Mouse (Mus musculus) retina, postnatal 7 days (tissue): ENCODE measurements around the gene Olfr836.
"Not testable (repeated sequence)": the region's sequence is repeated elsewhere in the genome, so short reads cannot be mapped to it uniquely, and the experiment has no call there.

Experiments used
- DNase-seq: peaks from one replicate; pipeline ENCODE4 v3.0.0-alpha.2; 2012; ENCODE audit warnings: low read depth, low spot score

Gene Olfr836

DNA sequence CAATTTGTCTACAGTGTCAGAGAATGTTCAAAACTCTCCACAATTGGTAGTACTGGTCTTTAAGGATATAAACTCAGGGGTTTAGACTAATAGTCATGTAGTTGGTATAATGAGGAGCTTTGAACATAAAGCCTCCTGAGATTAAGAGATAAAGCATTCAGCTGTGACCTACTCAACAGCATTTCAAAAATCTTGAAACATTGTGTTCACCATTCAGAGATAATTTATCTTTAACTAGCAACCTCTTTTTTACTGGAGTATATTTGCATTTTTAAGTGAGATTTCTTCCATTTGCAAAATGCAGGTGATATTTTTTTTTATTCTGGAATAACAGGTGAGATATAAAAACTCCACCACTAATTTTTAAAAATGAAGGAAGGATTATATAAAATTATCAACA, at the start of gene Olfr836:
Gene Olfr836, plus strand, starts transcription at position 301 of the 400 bp plus-strand sequence.
- no peak for DNase-seq

DNA sequence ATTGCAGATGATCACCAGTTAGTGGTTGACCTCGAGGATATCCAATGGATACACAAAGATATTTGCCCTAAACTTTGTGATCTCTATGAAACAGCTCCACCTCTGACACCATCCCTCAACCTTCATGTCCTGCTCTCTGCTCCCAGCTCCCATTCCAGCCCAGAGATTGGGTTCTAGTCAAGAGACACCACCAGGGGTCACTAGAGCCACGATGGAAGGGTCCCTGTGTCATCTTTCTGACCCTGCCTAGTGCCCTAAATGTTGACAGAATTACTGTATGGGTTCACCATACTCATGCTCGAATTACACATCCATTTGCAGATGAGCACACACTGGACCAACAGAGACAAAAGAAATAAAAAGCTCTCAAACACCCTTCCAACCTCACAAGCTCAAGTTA, 35.2 kb upstream of the Olfr836 start:
- DNase-seq = no peak

DNA sequence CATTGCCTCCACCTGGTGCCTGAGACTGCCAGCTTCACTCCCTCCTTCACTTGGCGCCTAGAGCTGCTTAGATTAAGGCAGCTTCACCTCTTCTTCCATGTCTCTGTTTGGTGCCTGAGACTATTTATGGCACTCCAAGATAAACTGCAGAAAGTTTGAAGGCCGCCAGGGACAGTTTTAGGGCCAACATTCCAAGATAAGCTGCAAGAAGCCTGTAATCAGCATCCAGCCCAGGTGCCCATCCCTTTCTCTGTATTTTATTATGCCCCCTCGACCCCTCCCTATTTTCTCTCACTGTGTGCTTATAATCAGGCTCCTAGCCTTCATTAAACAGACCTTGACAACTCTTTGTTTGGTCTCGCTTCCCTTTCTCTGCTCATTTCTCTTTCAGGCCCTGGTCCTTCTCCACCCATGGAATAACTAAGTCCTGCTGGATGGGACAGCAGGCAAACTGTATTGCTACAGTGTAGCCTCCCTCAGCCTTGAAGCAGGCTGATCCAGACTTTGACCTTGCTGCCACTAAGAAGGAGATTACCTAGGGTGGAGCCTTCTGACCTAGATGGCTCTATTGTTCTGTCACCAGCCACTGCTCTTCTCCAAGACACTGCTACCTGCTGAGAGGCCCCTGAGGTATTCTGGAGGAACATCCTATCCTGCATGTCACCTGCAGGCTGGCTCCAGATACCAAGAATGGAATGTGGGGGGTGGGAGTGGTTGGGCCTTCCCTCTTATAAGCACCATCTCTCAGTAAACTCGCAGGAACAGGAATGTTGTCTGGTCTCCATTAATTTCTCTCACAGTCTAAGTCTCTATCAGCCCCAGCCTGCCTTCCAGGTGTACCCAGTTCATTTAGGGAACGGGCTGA, 27.1 kb upstream of the Olfr836 start:
- not testable (repeated sequence) for DNase-seq

DNA sequence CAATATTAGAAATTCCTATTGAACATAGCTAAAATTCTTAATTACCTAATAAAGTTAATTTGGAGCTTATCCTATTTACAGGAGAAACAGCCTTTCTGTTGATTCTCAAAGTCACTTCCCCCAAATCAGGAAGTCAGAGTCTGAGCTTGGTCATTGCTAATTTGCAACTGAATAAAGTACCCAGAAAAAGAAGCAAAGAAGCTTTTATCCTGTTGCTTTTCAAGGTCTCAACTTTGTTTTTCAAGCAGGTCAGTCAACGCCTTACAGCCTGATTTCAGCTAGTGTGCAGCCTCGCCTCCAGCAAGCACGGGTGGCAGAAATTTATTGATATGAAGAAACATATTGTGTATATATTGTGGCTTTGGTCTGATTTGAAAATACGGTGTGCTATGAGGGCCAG, 22.9 kb upstream of the Olfr836 start:
- no peak for DNase-seq

DNA sequence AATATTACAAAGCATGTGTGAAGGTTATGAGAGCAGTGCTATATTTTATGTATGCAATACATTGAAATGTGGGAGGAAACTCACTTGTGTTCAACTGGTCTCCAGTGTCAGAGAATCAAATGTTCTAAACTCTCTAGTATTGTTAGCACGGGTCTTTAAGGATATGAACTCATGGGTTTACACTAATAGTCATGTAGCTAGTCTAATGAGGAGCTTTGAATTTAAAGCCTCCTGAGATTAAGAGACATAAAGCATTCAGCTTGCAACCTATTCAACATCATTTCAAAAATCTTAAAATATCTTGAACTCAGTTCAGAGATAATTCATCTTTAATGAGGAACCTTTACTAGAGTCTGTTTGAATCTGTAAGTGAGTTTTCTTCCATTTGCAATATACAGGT, 15.8 kb downstream of the Olfr836 start, which contains the start of gene Olfr837:
Gene Olfr837, plus strand, starts transcription at position 301 of the 400 bp plus-strand sequence.
- no peak for DNase-seq
